Mouse (Mus musculus): ENCODE results near the gene Nrg4.

Nrg4 gene

GRCm38 (mm10) chr9:55326515-55327233, at the start of gene Nrg4, which contains the start of gene Tmem266:
Gene Nrg4, minus strand, starts transcription at chr9:55326844.
Gene Tmem266, plus strand, starts transcription at chr9:55326913.
- ATAC-seq (ENCODE audit: low TSS enrichment) = peak; percentile 83

GRCm38 (mm10) chr9:55371908-55372307, 45.3 kb upstream of the Nrg4 start:
- ATAC-seq (ENCODE audit: low TSS enrichment) = no peak

DNA sequence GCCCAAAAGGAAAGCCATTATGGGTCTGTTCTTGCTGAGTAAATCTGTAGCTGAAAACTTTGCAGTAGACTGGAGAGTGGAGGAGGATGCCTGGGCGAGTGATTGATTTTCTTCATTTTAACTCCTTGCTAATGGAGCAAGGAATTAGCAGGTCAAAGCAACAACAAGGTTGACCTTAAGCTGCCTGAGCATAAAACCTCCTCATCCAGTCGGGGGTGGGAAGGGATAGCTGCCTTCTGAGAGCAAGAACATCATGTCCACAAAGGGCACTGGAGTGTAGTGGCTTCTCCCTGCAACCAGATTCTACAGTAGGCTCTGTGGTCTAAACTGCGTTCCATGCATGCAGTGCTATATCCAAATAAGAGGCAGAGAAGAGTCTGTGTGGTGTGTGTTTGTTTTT, 41.4 kb upstream of the Nrg4 start:
- no peak for ATAC-seq (ENCODE audit: low TSS enrichment)

DNA sequence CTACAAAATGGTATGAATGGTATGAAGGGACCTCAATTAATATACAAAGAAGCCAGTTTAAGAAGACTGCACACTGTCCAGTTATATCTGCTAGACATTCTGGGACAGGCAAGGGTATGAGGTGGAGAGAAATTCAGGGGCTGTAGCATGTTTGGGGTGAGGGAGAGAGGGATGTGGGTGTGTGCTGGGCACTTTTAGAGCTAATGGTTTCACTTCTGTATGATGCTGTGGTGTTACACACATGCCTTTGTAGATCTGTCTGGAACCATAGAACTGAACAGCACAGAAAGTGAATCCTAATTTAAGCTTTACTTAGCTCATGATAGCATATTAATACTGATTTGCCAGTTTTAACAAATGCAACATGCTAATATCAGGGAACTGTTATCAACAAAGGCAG, 37.1 kb upstream of the Nrg4 start:
- no peak for ATAC-seq (ENCODE audit: low TSS enrichment)

GRCm38 (mm10) chr9:55361969-55362368, 35.3 kb upstream of the Nrg4 start:
- ATAC-seq (ENCODE audit: low TSS enrichment) = no peak

- ATAC-seq (ENCODE audit: low TSS enrichment) = no peak
These were observed 34.2 kb upstream of the Nrg4 start for GRCm38 (mm10) chr9:55360861-55361260.

GRCm38 (mm10) chr9:55360372-55360771, 33.7 kb upstream of the Nrg4 start:
- ATAC-seq (ENCODE audit: low TSS enrichment) = no peak

DNA sequence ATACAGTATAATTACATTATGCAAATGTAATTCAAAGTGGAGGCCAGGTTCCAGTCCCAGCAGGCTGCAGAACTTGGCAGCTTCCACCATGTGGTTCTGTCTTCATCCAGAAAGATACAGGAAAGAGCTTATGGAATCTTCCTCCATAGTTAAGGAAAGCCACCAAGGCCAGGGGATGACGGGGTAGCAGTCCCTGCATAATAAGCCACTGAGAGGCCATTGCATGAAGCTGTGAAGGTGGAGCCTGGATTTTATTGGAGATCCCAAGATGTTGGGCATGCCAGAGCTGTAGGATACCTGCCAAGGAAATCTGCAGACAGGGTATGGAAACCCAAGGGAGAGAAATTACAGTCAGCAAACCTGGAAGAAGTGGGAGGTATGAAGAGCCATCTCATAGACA, 30.5 kb upstream of the Nrg4 start:
- ATAC-seq (ENCODE audit: low TSS enrichment) = peak; percentile 88

DNA sequence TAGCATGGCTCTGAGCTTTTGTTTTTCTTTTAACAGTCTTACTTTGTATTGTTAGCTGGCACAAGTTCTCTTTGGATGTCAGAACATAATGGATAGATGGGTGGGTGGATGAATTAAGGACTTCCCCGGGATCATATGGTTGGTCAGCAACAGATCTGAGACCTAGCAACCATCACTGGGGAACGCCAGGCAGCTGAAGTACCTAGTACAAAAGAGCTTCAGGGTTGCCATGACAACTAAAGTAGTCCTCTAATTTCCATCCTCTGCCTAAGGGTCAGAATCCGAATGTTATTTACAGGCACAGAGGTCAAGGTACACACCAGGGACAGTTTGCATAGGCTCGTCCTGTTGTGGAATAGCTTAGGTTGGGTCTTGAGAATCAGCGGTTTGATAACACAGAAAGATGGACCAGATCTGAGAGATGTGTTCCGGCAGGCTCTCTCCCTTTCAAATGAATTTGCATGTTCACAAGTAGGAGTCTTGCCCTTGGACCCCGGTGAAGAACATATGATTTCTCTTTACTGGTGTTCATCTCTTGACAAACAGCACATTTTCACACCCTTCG, 28.7 kb upstream of the Nrg4 start:
- no peak for ATAC-seq (ENCODE audit: low TSS enrichment)

GRCm38 (mm10) chr9:55354686-55355085, 28.0 kb upstream of the Nrg4 start:
- ATAC-seq (ENCODE audit: low TSS enrichment) = no peak

DNA sequence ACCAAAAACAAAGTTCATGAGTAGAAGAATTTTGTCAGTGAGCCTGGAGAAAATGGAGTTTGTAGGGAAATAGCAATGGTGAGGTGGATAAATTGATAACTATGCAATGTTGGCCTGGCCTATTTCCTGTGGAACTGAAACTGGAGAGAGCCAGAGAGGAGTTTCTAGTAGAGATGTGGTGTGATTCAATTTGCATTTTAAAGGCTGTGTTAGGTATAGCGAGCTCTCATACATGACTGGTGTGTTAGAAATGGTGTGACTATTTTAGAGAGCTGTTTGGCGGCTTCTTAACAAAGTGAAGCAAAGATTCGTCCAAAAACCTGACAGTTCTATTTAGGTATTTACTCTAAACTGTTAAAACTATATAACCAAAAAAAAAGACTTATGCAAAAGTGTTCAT, 22.0 kb upstream of the Nrg4 start:
- peak; percentile 91 for ATAC-seq (ENCODE audit: low TSS enrichment)

- no peak for ATAC-seq (ENCODE audit: low TSS enrichment)
These were observed 18.7 kb upstream of the Nrg4 start for GRCm38 (mm10) chr9:55345332-55345731.

GRCm38 (mm10) chr9:55344165-55344564, 17.5 kb upstream of the Nrg4 start:
- ATAC-seq (ENCODE audit: low TSS enrichment) = no peak

DNA sequence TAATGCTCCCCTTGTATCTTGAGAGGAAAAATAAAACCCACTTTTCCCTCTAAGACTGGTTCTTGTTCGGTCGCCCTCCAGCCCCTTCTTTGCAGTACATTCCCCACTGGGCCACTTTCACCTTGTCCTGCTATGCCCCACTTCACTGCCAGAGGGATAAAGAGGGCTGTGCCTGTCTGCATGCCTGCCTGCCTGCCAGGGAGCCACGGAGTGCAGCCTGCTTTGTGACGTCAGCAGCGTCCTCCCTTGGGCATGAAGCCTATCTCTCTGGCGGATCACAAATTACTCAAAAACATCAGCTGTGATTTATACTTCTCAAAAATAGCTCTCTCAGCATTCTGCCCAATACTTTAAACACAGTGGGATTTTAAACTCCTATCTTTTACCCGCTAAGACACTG, 6.3 kb upstream of the Nrg4 start:
- ATAC-seq (ENCODE audit: low TSS enrichment) = peak; percentile 76

- ATAC-seq (ENCODE audit: low TSS enrichment) = no peak
These were observed 5.8 kb upstream of the Nrg4 start for GRCm38 (mm10) chr9:55332476-55332875.

DNA sequence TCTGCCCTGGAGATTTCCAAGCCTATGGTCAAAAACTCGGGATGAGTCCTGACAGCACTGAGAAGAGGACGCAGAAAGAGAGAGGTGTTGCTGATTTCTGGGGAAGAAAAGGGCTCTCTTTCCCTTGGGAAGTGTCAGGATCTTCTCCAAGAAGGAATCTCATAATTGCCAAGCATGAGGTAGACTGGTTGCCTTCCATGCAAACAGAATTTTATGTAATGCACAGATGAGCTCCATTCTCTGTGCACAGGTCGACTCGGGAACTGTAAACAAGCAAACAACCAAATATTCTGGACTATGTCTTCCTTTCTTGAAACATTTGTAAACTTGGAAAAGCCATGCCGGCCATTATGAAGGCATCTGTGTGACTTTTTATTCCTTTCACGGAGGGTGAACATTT, 2.8 kb upstream of the Nrg4 start:
- ATAC-seq (ENCODE audit: low TSS enrichment) = no peak

- no peak for ATAC-seq (ENCODE audit: low TSS enrichment)
These were observed 1.7 kb upstream of the Nrg4 start for GRCm38 (mm10) chr9:55328151-55328918.

- ATAC-seq (ENCODE audit: low TSS enrichment) = peak; percentile 24; the same call in 1 of the 2 replicates
These were observed 581 bp upstream of the Nrg4 start for GRCm38 (mm10) chr9:55327234-55327615.

- ATAC-seq (ENCODE audit: low TSS enrichment) = no peak
These were observed 805 bp downstream of the Nrg4 start for GRCm38 (mm10) chr9:55325564-55326514.

- ATAC-seq (ENCODE audit: low TSS enrichment) = no peak
These were observed 1.6 kb downstream of the Nrg4 start for GRCm38 (mm10) chr9:55325061-55325460.

- ATAC-seq (ENCODE audit: low TSS enrichment) = peak; percentile 48; the same call in 1 of the 2 replicates
These were observed 2.1 kb downstream of the Nrg4 start for GRCm38 (mm10) chr9:55324516-55324915.

- ATAC-seq (ENCODE audit: low TSS enrichment) = 0 out of 2 replicates have a peak, but pooled peaks have one; percentile 7
These were observed 2.6 kb downstream of the Nrg4 start for GRCm38 (mm10) chr9:55324085-55324484.
